28 mouse cellular contexts compared by ENCODE assay signal in genomic region chr5:29483801-29484200, GRCm38 (mm10). TPM values are rescaled to one million over a fixed set of nuclear protein-coding genes. Genes with fewer than 3 reads are reported as not detected.
A peak's percentile ranks its signal among the peaks of the same experiment; 100 is the strongest.
DNase-seq lines count a peak whose midpoint lies in the region; ATAC-seq and TF ChIP-seq lines count a peak whose summit lies in the region.
"Had no signal": no experiment of that assay in that cellular context is flagged by ENCODE, and none has a peak within 500 bp of the region (broad histone marks: within the 10 kb centered on the region; RNA-seq: fewer than 3 reads in every experiment).

No protein-coding gene starts in this region.

- 0 out of 2 replicates have a peak, but pooled peaks cover 4% of the 10 kb centered on the region for H3K4me1 ChIP-seq in forebrain, postnatal 0 days (ENCODE audit: insufficient read depth)
- 0 out of 2 replicates have a peak, but pooled peaks cover 5% of the 10 kb centered on the region for H3K4me1 ChIP-seq in forebrain, embryonic 15.5 days
- H3K4me1 ChIP-seq in hindbrain, embryonic 11.5 days (replicated peaks; ENCODE audit: control insufficient read depth, insufficient read depth, low read length): no peaks in the 10 kb centered on the region
- peaks cover 4% of the 10 kb centered on the region for H3K4me1 ChIP-seq in hindbrain, embryonic 12.5 days
- H3K4me1 ChIP-seq in midbrain, embryonic 11.5 days (ENCODE audit: control insufficient read depth, insufficient read depth, low read length): peaks cover under 1% of the 10 kb centered on the region; the same call in 1 of the 2 replicates
- H3K4me1 ChIP-seq in midbrain, embryonic 16.5 days (ENCODE audit: control insufficient read depth, insufficient read depth, low read length): no peaks in the 10 kb centered on the region
- no peaks in the 10 kb centered on the region for H3K4me1 ChIP-seq in embryonic facial prominence, embryonic 11.5 days (ENCODE audit: control insufficient read depth, insufficient read depth, low read length)
- H3K4me1 ChIP-seq: forebrain, embryonic 12.5 days had no signal

- H3K4me3 ChIP-seq in forebrain, postnatal 0 days (ENCODE audit: low read depth, low read length): no peak overlapping the region
- H3K4me3 ChIP-seq in forebrain, embryonic 15.5 days: no peak overlapping the region
- no peak overlapping the region for H3K4me3 ChIP-seq in hindbrain, embryonic 11.5 days (ENCODE audit: low read depth, low read length)
- H3K4me3 ChIP-seq in hindbrain, embryonic 12.5 days: no peak overlapping the region
- no peak overlapping the region for H3K4me3 ChIP-seq in midbrain, embryonic 11.5 days (ENCODE audit: low read depth, low read length)
- no peak overlapping the region for H3K4me3 ChIP-seq in midbrain, embryonic 16.5 days (ENCODE audit: low read depth, low read length)
- no peak overlapping the region for H3K4me3 ChIP-seq in embryonic facial prominence, embryonic 11.5 days (ENCODE audit: low read depth, low read length)
- H3K4me3 ChIP-seq: embryonic facial prominence, embryonic 13.5 days; embryonic facial prominence, embryonic 15.5 days; erythroblast, embryonic 14.5 days; forebrain, embryonic 10.5 days; forebrain, embryonic 12.5 days had no signal

- H3K9ac ChIP-seq in forebrain, postnatal 0 days: no peak overlapping the region
- H3K9ac ChIP-seq in forebrain, embryonic 15.5 days (replicated peaks): no peak overlapping the region
- H3K9ac ChIP-seq in hindbrain, embryonic 11.5 days (ENCODE audit: low read depth, low read length): no peak overlapping the region
- H3K9ac ChIP-seq in hindbrain, embryonic 12.5 days: no peak overlapping the region
- H3K9ac ChIP-seq in midbrain, embryonic 11.5 days (ENCODE audit: low read length): no peak overlapping the region
- no peak overlapping the region for H3K9ac ChIP-seq in midbrain, embryonic 16.5 days (ENCODE audit: low read depth, low read length)
- H3K9ac ChIP-seq in embryonic facial prominence, embryonic 11.5 days (replicated peaks; ENCODE audit: low read length): no peak overlapping the region
- H3K9ac ChIP-seq: embryonic facial prominence, embryonic 13.5 days; embryonic facial prominence, embryonic 15.5 days; forebrain, embryonic 12.5 days had no signal

- no peak for ATAC-seq in forebrain, postnatal 0 days
- ATAC-seq in forebrain, embryonic 15.5 days (replicated peaks): no peak
- ATAC-seq in hindbrain, embryonic 11.5 days (ENCODE audit: low FRiP score): no peak
- ATAC-seq in hindbrain, embryonic 12.5 days (ENCODE audit: low FRiP score): no peak
- no peak for ATAC-seq in midbrain, embryonic 11.5 days (ENCODE audit: low FRiP score)
- ATAC-seq in midbrain, embryonic 16.5 days: no peak
- ATAC-seq in embryonic facial prominence, embryonic 11.5 days (replicated peaks; ENCODE audit: insufficient number of reproducible peaks, low FRiP score, low TSS enrichment, low read depth): no peak
- ATAC-seq: forebrain, embryonic 14.5 days had no signal

- peaks cover 86% of the 10 kb centered on the region for H3K27me3 ChIP-seq in forebrain, postnatal 0 days (ENCODE audit: insufficient read depth, low read length)
- peaks cover 98% of the 10 kb centered on the region for H3K27me3 ChIP-seq in forebrain, embryonic 15.5 days
- peaks cover 96% of the 10 kb centered on the region for H3K27me3 ChIP-seq in hindbrain, embryonic 11.5 days (ENCODE audit: control insufficient read depth, insufficient read depth, low read length)
- peaks cover 97% of the 10 kb centered on the region for H3K27me3 ChIP-seq in hindbrain, embryonic 12.5 days
- H3K27me3 ChIP-seq in midbrain, embryonic 11.5 days (ENCODE audit: control insufficient read depth, insufficient read depth, low read length): peaks cover 97% of the 10 kb centered on the region
- H3K27me3 ChIP-seq in midbrain, embryonic 16.5 days (ENCODE audit: control insufficient read depth, insufficient read depth, low read depth, low read length): peaks cover 83% of the 10 kb centered on the region
- H3K27me3 ChIP-seq in embryonic facial prominence, embryonic 11.5 days (ENCODE audit: control insufficient read depth, insufficient read depth, low read length): peaks cover 92% of the 10 kb centered on the region

- no peak overlapping the region for H3K4me2 ChIP-seq in forebrain, postnatal 0 days (ENCODE audit: low read depth)
- H3K4me2 ChIP-seq in forebrain, embryonic 15.5 days (replicated peaks): no peak overlapping the region
- H3K4me2 ChIP-seq in hindbrain, embryonic 11.5 days (replicated peaks; ENCODE audit: low read depth, low read length): no peak overlapping the region
- H3K4me2 ChIP-seq in hindbrain, embryonic 12.5 days (replicated peaks): no peak overlapping the region
- no peak overlapping the region for H3K4me2 ChIP-seq in midbrain, embryonic 11.5 days
- no peak overlapping the region for H3K4me2 ChIP-seq in midbrain, embryonic 16.5 days (ENCODE audit: low read length)
- no peak overlapping the region for H3K4me2 ChIP-seq in embryonic facial prominence, embryonic 11.5 days (ENCODE audit: low read depth, low read length)
- H3K4me2 ChIP-seq: embryonic facial prominence, embryonic 13.5 days; embryonic facial prominence, embryonic 15.5 days; forebrain, embryonic 12.5 days had no signal

- H3K27ac ChIP-seq in forebrain, postnatal 0 days (ENCODE audit: low read depth, low read length): no peak overlapping the region
- no peak overlapping the region for H3K27ac ChIP-seq in forebrain, embryonic 15.5 days (replicated peaks)
- H3K27ac ChIP-seq in hindbrain, embryonic 11.5 days (ENCODE audit: low read depth, low read length): no peak overlapping the region
- H3K27ac ChIP-seq in hindbrain, embryonic 12.5 days: no peak overlapping the region
- H3K27ac ChIP-seq in midbrain, embryonic 11.5 days (ENCODE audit: low read depth, low read length): no peak overlapping the region
- H3K27ac ChIP-seq in midbrain, embryonic 16.5 days (ENCODE audit: low read length): no peak overlapping the region
- H3K27ac ChIP-seq in embryonic facial prominence, embryonic 11.5 days (replicated peaks; ENCODE audit: low read depth, low read length): no peak overlapping the region
- H3K27ac ChIP-seq: embryonic facial prominence, embryonic 13.5 days; embryonic facial prominence, embryonic 15.5 days; forebrain, embryonic 10.5 days; forebrain, embryonic 12.5 days had no signal

- WGBS in forebrain, postnatal 0 days: 6% methylated on average over 4 of the region's 4 CpGs
- 3% methylated on average over 4 of the region's 4 CpGs for WGBS in forebrain, embryonic 15.5 days
- WGBS in hindbrain, embryonic 11.5 days: 4% methylated on average over 4 of the region's 4 CpGs
- 3% methylated on average over 4 of the region's 4 CpGs for WGBS in hindbrain, embryonic 12.5 days
- WGBS in midbrain, embryonic 11.5 days: 3% methylated on average over 4 of the region's 4 CpGs
- WGBS in midbrain, embryonic 16.5 days: 6% methylated on average over 4 of the region's 4 CpGs
- whole genome bisulfite sequencing in embryonic facial prominence, embryonic 11.5 days: 4% methylated on average over 4 of the region's 4 CpGs

- H3K9me3 ChIP-seq in forebrain, postnatal 0 days (ENCODE audit: low read length): no peaks in the 10 kb centered on the region
- no peaks in the 10 kb centered on the region for H3K9me3 ChIP-seq in forebrain, embryonic 15.5 days
- no peaks in the 10 kb centered on the region for H3K9me3 ChIP-seq in hindbrain, embryonic 11.5 days (ENCODE audit: control insufficient read depth, low read length)
- no peaks in the 10 kb centered on the region for H3K9me3 ChIP-seq in hindbrain, embryonic 12.5 days (replicated peaks)
- H3K9me3 ChIP-seq in midbrain, embryonic 11.5 days (ENCODE audit: control insufficient read depth, low read length): no peaks in the 10 kb centered on the region
- no peaks in the 10 kb centered on the region for H3K9me3 ChIP-seq in midbrain, embryonic 16.5 days (replicated peaks; ENCODE audit: control insufficient read depth, low read length, poor library complexity, severe bottlenecking)
- no peaks in the 10 kb centered on the region for H3K9me3 ChIP-seq in embryonic facial prominence, embryonic 11.5 days (replicated peaks; ENCODE audit: control insufficient read depth, low read length)
- H3K9me3 ChIP-seq: embryonic facial prominence, embryonic 13.5 days; embryonic facial prominence, embryonic 15.5 days; forebrain, embryonic 10.5 days; forebrain, embryonic 12.5 days had no signal

- no peaks in the 10 kb centered on the region for H3K36me3 ChIP-seq in forebrain, postnatal 0 days (ENCODE audit: insufficient read depth)
- H3K36me3 ChIP-seq in forebrain, embryonic 15.5 days: no peaks in the 10 kb centered on the region
- H3K36me3 ChIP-seq in hindbrain, embryonic 11.5 days (ENCODE audit: control insufficient read depth, insufficient read depth, low read length): no peaks in the 10 kb centered on the region
- H3K36me3 ChIP-seq in hindbrain, embryonic 12.5 days: no peaks in the 10 kb centered on the region
- H3K36me3 ChIP-seq in midbrain, embryonic 11.5 days (ENCODE audit: control insufficient read depth, insufficient read depth, low read length): no peaks in the 10 kb centered on the region
- H3K36me3 ChIP-seq in midbrain, embryonic 16.5 days (ENCODE audit: control insufficient read depth, insufficient read depth, low read length): no peaks in the 10 kb centered on the region
- no peaks in the 10 kb centered on the region for H3K36me3 ChIP-seq in embryonic facial prominence, embryonic 11.5 days (replicated peaks; ENCODE audit: control insufficient read depth, insufficient read depth, low read depth, low read length)
- H3K36me3 ChIP-seq: embryonic facial prominence, embryonic 13.5 days; embryonic facial prominence, embryonic 15.5 days; forebrain, embryonic 10.5 days; forebrain, embryonic 12.5 days had no signal

- peak; percentile 1 for DNase-seq in forebrain, postnatal 0 days
- peak; percentile 37 for DNase-seq in hindbrain, embryonic 11.5 days (ENCODE audit: low spot score)
- peak; percentile 91 for DNase-seq in midbrain, embryonic 11.5 days (ENCODE audit: low spot score, missing footprints)
- peak; percentile 10 for DNase-seq in embryonic facial prominence, embryonic 11.5 days (ENCODE audit: low spot score)
- DNase-seq in heart, adult 18-20 months: no peak
- DNase-seq: adrenal gland, adult 2 months; adrenal gland, postnatal 10 days; adrenal gland, postnatal 25 days; cerebellum, adult 11 months; cerebellum, adult 18-20 months; cerebellum, adult 8-10 months; cerebellum, adult 9-11 months; cerebellum, postnatal 14 days; cerebellum, postnatal 36 days; embryo, embryonic 11 days had no signal

- TF ChIP-seq CTCF in forebrain, postnatal 0 days (IDR thresholded peaks at IDR 0.05; ENCODE audit: low read depth): no peak

RNA-seq across cellular contexts. Expression of gene Mnx1, which starts 5.5 kb away (rescaled TPM):
- not detected in 2 replicates for total RNA-seq in forebrain, postnatal 0 days (2014; rRNA removed)
- polyA plus RNA-seq in forebrain, postnatal 0 days (2015; fragmentation: Nextera tagmentation; extraction: Ambion mirVana): not detected in 2 replicates
- polyA plus RNA-seq in forebrain, embryonic 15.5 days (2015; fragmentation: Nextera tagmentation; extraction: Ambion mirVana): not detected in 2 replicates
- 0.32 and 0.74 TPM in 2 replicates for polyA plus RNA-seq in hindbrain, embryonic 11.5 days (2014; fragmentation: Nextera tagmentation; extraction: Ambion mirVana)
- polyA plus RNA-seq in hindbrain, embryonic 12.5 days (2016; fragmentation: Nextera tagmentation; extraction: Ambion mirVana): 0.23 and 0.73 TPM in 2 replicates
- polyA plus RNA-seq in midbrain, embryonic 11.5 days (2014; fragmentation: Nextera tagmentation; extraction: Ambion mirVana): not detected in 2 replicates
- not detected in 2 replicates for polyA plus RNA-seq in midbrain, embryonic 16.5 days (2015; fragmentation: Nextera tagmentation; extraction: Ambion mirVana)
- not detected in 2 replicates for polyA plus RNA-seq in embryonic facial prominence, embryonic 11.5 days (2014; fragmentation: Nextera tagmentation; extraction: Ambion mirVana)
- not detected for total RNA-seq in heart, adult 18-20 months (2021)
- total RNA-seq: adrenal gland, adult 2 months; adrenal gland, postnatal 10 days; adrenal gland, postnatal 25 days; common myeloid progenitor, adult 5-6 weeks; MEL had no signal
- polyA plus RNA-seq: adrenal gland, adult 2 months; C2C12; embryonic facial prominence, embryonic 13.5 days; erythroblast, embryonic 14.5 days; forebrain, embryonic 10.5 days; forebrain, embryonic 14.5 days; frontal cortex, adult 2 months had no signal

RNA-seq across cellular contexts. Expression of gene Nom1, which starts 49.3 kb away (rescaled TPM):
- total RNA-seq in forebrain, postnatal 0 days (2014; rRNA removed): 18.0 and 29.6 TPM in 2 replicates
- 9.7 and 17.0 TPM in 2 replicates for polyA plus RNA-seq in forebrain, postnatal 0 days (2015; fragmentation: Nextera tagmentation; extraction: Ambion mirVana)
- polyA plus RNA-seq in forebrain, embryonic 15.5 days (2015; fragmentation: Nextera tagmentation; extraction: Ambion mirVana): 20.5 and 20.6 TPM in 2 replicates
- polyA plus RNA-seq in hindbrain, embryonic 11.5 days (2014; fragmentation: Nextera tagmentation; extraction: Ambion mirVana): 18.4 and 22.4 TPM in 2 replicates
- 23.5 and 24.4 TPM in 2 replicates for polyA plus RNA-seq in hindbrain, embryonic 12.5 days (2016; fragmentation: Nextera tagmentation; extraction: Ambion mirVana)
- 26.4 and 32.1 TPM in 2 replicates for polyA plus RNA-seq in midbrain, embryonic 11.5 days (2014; fragmentation: Nextera tagmentation; extraction: Ambion mirVana)
- 21.1 and 21.3 TPM in 2 replicates for polyA plus RNA-seq in midbrain, embryonic 16.5 days (2015; fragmentation: Nextera tagmentation; extraction: Ambion mirVana)
- polyA plus RNA-seq in embryonic facial prominence, embryonic 11.5 days (2014; fragmentation: Nextera tagmentation; extraction: Ambion mirVana): 24.2 and 25.3 TPM in 2 replicates
- total RNA-seq in heart, adult 18-20 months (2021): 10 to 100 TPM; 11.8 to 17.8 TPM

Comparison
In these comparisons a context has a peak if more than half of its experiments do, and no peak if none do; other contexts are left out.
1. DNase-seq: peak in forebrain, postnatal 0 days (single experiment), hindbrain, embryonic 11.5 days (single experiment), midbrain, embryonic 11.5 days (single experiment) and embryonic facial prominence, embryonic 11.5 days (single experiment); none in heart, adult 18-20 months (0 of 2).